Mouse (Mus musculus) embryo, embryonic 9.5 days (tissue): ENCODE data around the gene Olfr170.
"Not testable (repeated sequence)": the region's sequence is repeated elsewhere in the genome, so short reads cannot be mapped to it uniquely, and the experiment has no call there.

Source experiments
- DNase-seq: peaks from one replicate; pipeline ENCODE4 v3.0.0-alpha.2; 2017; ENCODE audit errors: extremely low spot score

Gene Olfr170

DNA sequence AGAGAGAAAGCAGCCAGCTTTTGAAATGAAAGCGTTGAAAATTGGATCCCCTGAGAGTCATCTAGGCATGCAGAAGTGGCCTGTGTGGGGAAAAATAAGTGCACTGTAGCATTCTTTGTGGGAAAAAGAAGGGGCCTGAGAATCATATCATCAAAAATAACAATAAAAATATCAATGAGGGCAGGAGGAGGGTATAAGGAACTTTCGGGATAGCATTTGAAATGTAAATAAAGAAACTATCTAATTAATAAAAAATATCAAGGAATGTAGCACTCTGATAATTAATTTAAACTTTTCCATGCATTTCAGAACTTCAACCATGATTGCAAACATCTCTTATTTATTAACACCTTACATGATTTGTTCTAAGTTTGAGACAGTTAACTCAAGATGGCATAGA, at the start of gene Olfr170:
Gene Olfr170 (minus strand): TSS at position 101 of the 400 bp plus-strand sequence.
- DNase-seq: not testable (repeated sequence)

GRCm38 (mm10) chr16:19629816-19630215, 18.1 kb upstream of the Olfr170 start, which contains the start of gene Olfr171:
Gene Olfr171 (minus strand): TSS chr16:19629916.
- DNase-seq: no peak

DNA sequence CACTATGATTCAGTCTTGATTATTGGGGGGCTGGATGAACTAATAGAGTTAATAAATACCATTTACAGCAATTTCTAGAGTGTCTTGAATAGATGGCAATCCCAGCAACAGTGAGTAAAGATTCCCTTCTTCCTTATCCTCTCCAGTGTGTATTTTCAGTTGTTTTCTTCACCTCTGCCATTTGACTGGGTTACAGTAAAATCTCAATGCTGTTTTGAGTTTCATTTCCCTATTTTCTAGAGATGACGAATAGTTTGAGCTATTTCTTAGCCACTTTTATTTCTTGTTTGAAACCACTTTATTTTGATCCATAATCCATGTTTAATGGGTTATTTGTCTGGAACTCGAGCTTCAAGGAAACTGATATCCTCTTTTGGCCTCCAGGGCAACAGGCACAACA, 8.5 kb downstream of the Olfr170 start:
- no peak for DNase-seq

DNA sequence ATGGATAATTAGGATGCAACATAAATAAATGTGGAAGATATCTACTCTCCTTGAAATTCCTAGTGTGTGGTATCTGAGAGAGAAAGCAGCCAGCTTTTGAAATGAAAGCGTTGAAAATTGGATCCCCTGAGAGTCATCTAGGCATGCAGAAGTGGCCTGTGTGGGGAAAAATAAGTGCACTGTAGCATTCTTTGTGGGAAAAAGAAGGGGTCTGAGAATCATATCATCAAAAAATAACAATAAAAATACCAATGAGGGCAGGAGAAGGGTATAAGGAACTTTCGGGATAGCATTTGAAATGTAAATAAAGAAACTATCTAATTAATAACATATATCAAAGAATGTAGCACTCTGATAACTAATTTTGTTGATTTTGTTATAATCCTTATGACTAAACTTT, 40.0 kb downstream of the Olfr170 start, which contains the start of gene Olfr169:
Gene Olfr169 (minus strand): TSS at position 101 of the 400 bp plus-strand sequence.
- not testable (repeated sequence) for DNase-seq
